Mouse (Mus musculus) limb, embryonic 12.5 days (tissue): ENCODE data around the gene Krt26. TPM values are rescaled to one million over a fixed set of nuclear protein-coding genes. Genes with fewer than 3 reads are reported as not detected.

ENCODE experiments used
- ATAC-seq: fragments of 200-750 bp; cut with Nextera tagmentation; 2 replicates; pipeline ENCODE4 v1.8.0; 2017; ENCODE audit warnings: low read depth, moderate TSS enrichment; ENCODE audit not compliant: insufficient number of reproducible peaks, insufficient read depth, low FRiP score, low TSS enrichment
- H3K27ac ChIP-seq: fragments of 300-500 bp; sonication (generic); 2 replicates; pipeline ENCODE4 v1.5.1; 2016; ENCODE audit warnings: mild to moderate bottlenecking, moderate library complexity
- H3K27me3 ChIP-seq: fragments of 300-500 bp; sonication (generic); 2 replicates; pipeline ENCODE4 v1.6.1; 2016; ENCODE audit warnings: mild to moderate bottlenecking, moderate library complexity
- H3K36me3 ChIP-seq: fragments of 300-500 bp; sonication (generic); 2 replicates; pipeline ENCODE4 v1.6.1; 2016; ENCODE audit warnings: mild to moderate bottlenecking, moderate library complexity
- H3K4me1 ChIP-seq: fragments of 300-500 bp; sonication (generic); replicated peaks from 2 replicates; pipeline ENCODE4 v1.6.1; 2016
- H3K4me2 ChIP-seq: fragments of 300-500 bp; sonication (generic); 2 replicates; pipeline ENCODE4 v1.6.1; 2016; ENCODE audit warnings: mild to moderate bottlenecking, moderate library complexity
- H3K4me3 ChIP-seq: fragments of 300-500 bp; sonication (generic); replicated peaks from 2 replicates; pipeline ENCODE4 v1.5.1; 2016; ENCODE audit warnings: mild to moderate bottlenecking
- H3K9ac ChIP-seq: fragments of 300-500 bp; sonication (generic); replicated peaks from 2 replicates; pipeline ENCODE4 v1.6.1; 2016; ENCODE audit warnings: mild to moderate bottlenecking, moderate library complexity
- H3K9me3 ChIP-seq: fragments of 300-500 bp; sonication (generic); 2 replicates; pipeline ENCODE4 v1.6.1; 2016; ENCODE audit warnings: mild to moderate bottlenecking, moderate library complexity
- WGBS: fragments of 180-500 bp; shearing (Covaris S2); methylation state at CpG from one replicate; pipeline ENCODE4 v1.1.7; 2016; 5-methylcytosine and 5-hydroxymethylcytosine counted together
- polyA plus RNA-seq: library from polyadenylated mRNA; unstranded; fragments of >200 nt; fragmentation: Nextera tagmentation; extraction: Ambion mirVana; gene quantifications from 2 replicates; pipeline ENCODE4 v1.2.1, GENCODE M21; 2016

Gene Krt26
- polyA plus RNA-seq, 1 experiment from 2014 or later: not detected

GRCm38 (mm10) chr11:99333426-99333825 lies 4.3 kb downstream of the Krt26 start:
- H3K9ac ChIP-seq: no peak overlapping the region
- ATAC-seq: no peak

DNA sequence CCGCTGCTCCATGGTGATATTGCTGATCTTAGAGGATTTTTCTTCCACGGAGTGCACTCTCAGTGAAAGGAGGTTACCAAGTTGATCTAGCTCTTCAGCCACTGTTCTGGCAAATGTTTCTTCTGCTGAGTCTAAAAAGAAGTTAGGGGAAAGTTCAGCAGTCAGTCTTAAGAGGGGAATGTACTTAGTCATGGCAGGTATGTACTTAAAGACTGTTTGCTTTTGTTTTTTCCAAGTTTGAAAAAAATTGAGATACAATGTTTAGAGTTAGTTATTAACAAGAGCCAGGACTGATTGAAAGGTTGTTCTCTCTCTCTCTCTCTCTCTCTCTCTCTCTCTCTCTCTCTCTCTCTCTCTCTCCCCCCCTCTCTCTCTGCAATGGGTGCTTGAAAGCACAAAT lies 8.1 kb downstream of the Krt26 start:
- Histone ChIP-seq H3K27ac (no peak overlapping the region), H3K4me3 (no peak overlapping the region), H3K9ac (no peak overlapping the region), H3K9me3 (no peaks in the 10 kb centered on the region), H3K27me3 (no peaks in the 10 kb centered on the region), H3K36me3 (no peaks in the 10 kb centered on the region), H3K4me1 (0 out of 2 replicates have a peak, but pooled peaks cover 2% of the 10 kb centered on the region), H3K4me2 (no peak overlapping the region)
- no peak for ATAC-seq
- WGBS: 71% methylated on average over 2 of the region's 2 CpGs

More at GRCm38 (mm10) chr11:99333426-99333825, 4.3 kb downstream of the Krt26 start:
- Histone ChIP-seq H3K4me1 (no peaks in the 10 kb centered on the region), H3K36me3 (no peaks in the 10 kb centered on the region), H3K9me3 (no peaks in the 10 kb centered on the region), H3K27ac (no peak overlapping the region), H3K4me3 (no peak overlapping the region), H3K27me3 (no peaks in the 10 kb centered on the region), H3K4me2 (no peak overlapping the region)
- WGBS: 81% methylated on average over 13 of the region's 13 CpGs

- no peak within 1 kb of the TSS for H3K4me3 ChIP-seq
- H3K4me1 ChIP-seq: 0 out of 2 replicates have a peak, but pooled peaks cover 2% of the 10 kb centered on the region
- no peaks in the 10 kb centered on the region for H3K27me3 ChIP-seq
- H3K4me2 ChIP-seq: no peak within 1 kb of the TSS
- WGBS: 93% methylated on average over 11 of the region's 11 CpGs
- H3K36me3 ChIP-seq: no peaks in the 10 kb centered on the region
- no peak for ATAC-seq
- no peak within 1 kb of the TSS for H3K9ac ChIP-seq
- H3K27ac ChIP-seq: no peak within 1 kb of the TSS
- no peaks in the 10 kb centered on the region for H3K9me3 ChIP-seq
These were observed 14.9 kb downstream of the Krt26 start, which contains the start of gene Krt25 for GRCm38 (mm10) chr11:99322851-99323250. TSS of gene Krt25 (minus strand) at chr11:99322951.

DNA sequence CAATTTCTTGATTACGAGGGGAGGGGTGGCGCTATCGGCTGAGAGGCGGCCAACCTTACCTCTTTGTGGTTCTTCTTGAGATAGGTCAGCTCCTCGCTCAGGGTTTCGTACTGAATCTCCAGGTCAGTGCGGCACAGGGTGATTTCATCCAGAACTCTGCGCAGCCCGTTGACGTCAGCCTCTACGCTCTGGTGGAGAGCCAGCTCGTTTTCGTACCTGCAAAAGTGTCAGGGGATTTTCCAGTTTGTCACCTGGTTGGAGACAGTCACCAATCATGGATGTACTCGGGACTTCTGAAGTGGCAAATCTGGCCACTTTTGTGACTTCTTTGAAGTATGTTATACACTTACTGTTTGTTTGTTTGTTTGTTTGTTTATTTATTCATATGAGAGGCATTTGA lies 16.7 kb downstream of the Krt26 start:
- H3K4me3 ChIP-seq: no peak overlapping the region
- no peaks in the 10 kb centered on the region for H3K36me3 ChIP-seq
- no peak for ATAC-seq
- no peak overlapping the region for H3K27ac ChIP-seq
- H3K4me2 ChIP-seq: no peak overlapping the region
- no peaks in the 10 kb centered on the region for H3K9me3 ChIP-seq
- WGBS: 84% methylated on average over 14 of the region's 14 CpGs
- no peak overlapping the region for H3K9ac ChIP-seq
- H3K27me3 ChIP-seq: no peaks in the 10 kb centered on the region
- no peaks in the 10 kb centered on the region for H3K4me1 ChIP-seq

- Histone ChIP-seq H3K27me3 (no peaks in the 10 kb centered on the region), H3K4me3 (no peak overlapping the region), H3K9ac (no peak overlapping the region), H3K4me2 (no peak overlapping the region), H3K36me3 (no peaks in the 10 kb centered on the region), H3K27ac (no peak overlapping the region), H3K9me3 (no peaks in the 10 kb centered on the region), H3K4me1 (no peaks in the 10 kb centered on the region)
- ATAC-seq: no peak
- WGBS: 74% methylated on average over 9 of the region's 9 CpGs
These were observed 18.6 kb downstream of the Krt26 start for GRCm38 (mm10) chr11:99319127-99319526.

DNA sequence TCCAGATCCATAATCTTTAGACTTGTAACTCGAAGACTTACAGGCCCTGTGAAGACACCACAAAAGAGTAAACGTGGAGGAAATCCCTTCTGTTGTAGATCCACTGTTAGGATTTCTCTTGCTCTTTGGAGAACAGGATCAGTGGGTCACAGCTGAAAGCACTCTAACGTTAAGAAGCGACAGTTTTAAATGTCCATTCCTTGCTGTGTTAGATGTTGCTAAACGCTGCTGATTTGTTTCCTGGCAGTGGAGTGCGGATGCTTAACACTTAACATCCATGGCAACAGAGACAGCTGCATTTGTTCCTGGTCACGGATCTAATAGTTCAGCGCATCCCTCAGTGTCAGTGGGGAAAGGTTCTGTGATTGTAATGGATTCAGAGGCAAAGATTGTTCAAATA lies 21.2 kb downstream of the Krt26 start:
- Histone ChIP-seq H3K4me2 (no peak overlapping the region), H3K4me1 (no peaks in the 10 kb centered on the region), H3K9ac (no peak overlapping the region), H3K27me3 (no peaks in the 10 kb centered on the region), H3K4me3 (no peak overlapping the region), H3K36me3 (no peaks in the 10 kb centered on the region), H3K27ac (no peak overlapping the region), H3K9me3 (no peaks in the 10 kb centered on the region)
- WGBS: 64% methylated on average over 8 of the region's 8 CpGs
- ATAC-seq: no peak

- H3K9me3 ChIP-seq: no peaks in the 10 kb centered on the region
- no peaks in the 10 kb centered on the region for H3K27me3 ChIP-seq
- WGBS: 87% methylated on average over 2 of the region's 2 CpGs
- H3K4me3 ChIP-seq: no peak overlapping the region
- no peak for ATAC-seq
- no peaks in the 10 kb centered on the region for H3K4me1 ChIP-seq
- H3K4me2 ChIP-seq: no peak overlapping the region
- no peak overlapping the region for H3K27ac ChIP-seq
- no peaks in the 10 kb centered on the region for H3K36me3 ChIP-seq
- no peak overlapping the region for H3K9ac ChIP-seq
These were observed 23.2 kb downstream of the Krt26 start for GRCm38 (mm10) chr11:99314594-99314993.

DNA sequence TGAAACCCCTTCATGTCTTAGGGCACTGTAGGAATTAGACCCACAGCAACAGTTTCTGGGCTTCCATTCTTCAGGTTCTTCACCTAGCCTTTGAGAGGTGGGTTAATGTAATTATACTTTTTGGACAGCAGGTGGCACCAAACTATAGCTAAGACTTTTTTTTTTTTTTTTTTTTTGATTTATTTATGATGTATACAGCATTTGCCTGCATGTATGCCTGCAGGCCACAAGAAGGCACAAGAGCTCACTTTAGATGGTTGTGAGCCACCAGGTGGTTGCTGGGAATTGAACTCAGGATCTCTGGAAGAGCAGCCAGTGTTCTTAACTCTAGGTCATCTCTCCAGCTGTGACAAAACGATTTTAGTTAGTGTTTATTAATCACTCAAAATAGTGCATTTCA lies 26.9 kb downstream of the Krt26 start:
- Histone ChIP-seq H3K27ac (no peak overlapping the region), H3K4me1 (no peaks in the 10 kb centered on the region), H3K9ac (no peak overlapping the region), H3K9me3 (no peaks in the 10 kb centered on the region), H3K27me3 (no peaks in the 10 kb centered on the region), H3K4me3 (no peak overlapping the region), H3K36me3 (no peaks in the 10 kb centered on the region), H3K4me2 (no peak overlapping the region)
- WGBS: 79% methylated on average over 1 of the region's 1 CpGs
- ATAC-seq: no peak

GRCm38 (mm10) chr11:99307579-99307978 lies 30.2 kb downstream of the Krt26 start:
- no peak for ATAC-seq
- 0 out of 2 replicates have a peak, but pooled peaks cover 4% of the 10 kb centered on the region for H3K9me3 ChIP-seq
- WGBS: 14% methylated on average over 2 of the region's 2 CpGs

DNA sequence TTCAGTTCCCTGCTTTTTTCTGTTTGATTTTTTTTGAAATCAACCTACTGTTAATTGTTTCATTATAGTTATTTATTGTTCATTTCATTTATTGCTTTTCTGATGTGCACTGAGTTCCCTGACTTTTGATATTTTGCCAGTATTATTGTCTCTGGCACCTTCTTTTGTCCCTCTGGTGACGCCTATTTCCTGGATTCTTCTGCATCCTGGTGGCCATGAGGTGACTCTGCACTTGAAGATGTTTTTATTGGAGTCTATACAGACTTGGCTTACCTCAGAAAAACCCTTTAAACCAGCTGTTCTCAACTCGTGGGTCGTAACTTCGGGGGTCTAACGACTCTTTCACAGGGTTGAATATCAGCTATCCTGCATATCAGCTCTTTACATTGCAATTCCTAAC lies 42.7 kb downstream of the Krt26 start:
- Histone ChIP-seq H3K9ac (no peak overlapping the region), H3K4me2 (no peak overlapping the region), H3K27ac (no peak overlapping the region), H3K4me3 (no peak overlapping the region), H3K27me3 (0 out of 2 replicates have a peak, but pooled peaks cover 5% of the 10 kb centered on the region), H3K9me3 (no peaks in the 10 kb centered on the region), H3K4me1 (no peaks in the 10 kb centered on the region), H3K36me3 (no peaks in the 10 kb centered on the region)
- 39% methylated on average over 5 of the region's 5 CpGs for WGBS
- ATAC-seq: no peak

More at GRCm38 (mm10) chr11:99307579-99307978, 30.2 kb downstream of the Krt26 start:
- H3K4me2 ChIP-seq: no peak overlapping the region
- H3K9ac ChIP-seq: no peak overlapping the region
- H3K27me3 ChIP-seq: no peaks in the 10 kb centered on the region
- no peaks in the 10 kb centered on the region for H3K4me1 ChIP-seq
- no peaks in the 10 kb centered on the region for H3K36me3 ChIP-seq
- H3K4me3 ChIP-seq: no peak overlapping the region
- no peak overlapping the region for H3K27ac ChIP-seq

- Histone ChIP-seq H3K4me3 (no peak overlapping the region), H3K4me1 (no peaks in the 10 kb centered on the region), H3K9me3 (no peaks in the 10 kb centered on the region), H3K27me3 (0 out of 2 replicates have a peak, but pooled peaks cover 5% of the 10 kb centered on the region), H3K4me2 (no peak overlapping the region), H3K27ac (no peak overlapping the region), H3K36me3 (no peaks in the 10 kb centered on the region), H3K9ac (no peak overlapping the region)
- WGBS: 66% methylated on average over 5 of the region's 5 CpGs
- no peak for ATAC-seq
These were observed 44.9 kb downstream of the Krt26 start for GRCm38 (mm10) chr11:99292846-99293245.

GRCm38 (mm10) chr11:99284833-99285312 lies 52.9 kb downstream of the Krt26 start, which contains the start of gene Krt24:
TSS of gene Krt24 (minus strand) at chr11:99285262.
- peaks cover 3% of the 10 kb centered on the region; the same call in 1 of the 2 replicates for H3K27me3 ChIP-seq
- 0 out of 2 replicates have a peak within 1 kb of the TSS, but pooled peaks have one; percentile 5 for H3K9ac ChIP-seq
- peak within 1 kb of the TSS; percentile 35; the same call in 1 of the 2 replicates for H3K4me2 ChIP-seq
- 0 out of 2 replicates have a peak, but pooled peaks have one; percentile 15 for ATAC-seq
- H3K27ac ChIP-seq: no peak within 1 kb of the TSS
- WGBS: 45% methylated on average over 11 of the region's 11 CpGs
- H3K9me3 ChIP-seq: no peaks in the 10 kb centered on the region
- H3K4me3 ChIP-seq: no peak within 1 kb of the TSS
- no peaks in the 10 kb centered on the region for H3K36me3 ChIP-seq
- peaks cover 5% of the 10 kb centered on the region for H3K4me1 ChIP-seq
